Mouse (Mus musculus): ENCODE measurements around the gene Paqr7. TPM values are rescaled to one million over a fixed set of nuclear protein-coding genes. Genes with fewer than 3 reads are reported as not detected.
A peak's percentile ranks its signal among the peaks of the same experiment; 100 is the strongest.

The Paqr7 gene
- polyA plus RNA-seq, 1 experiment = 42.7 TPM

DNA sequence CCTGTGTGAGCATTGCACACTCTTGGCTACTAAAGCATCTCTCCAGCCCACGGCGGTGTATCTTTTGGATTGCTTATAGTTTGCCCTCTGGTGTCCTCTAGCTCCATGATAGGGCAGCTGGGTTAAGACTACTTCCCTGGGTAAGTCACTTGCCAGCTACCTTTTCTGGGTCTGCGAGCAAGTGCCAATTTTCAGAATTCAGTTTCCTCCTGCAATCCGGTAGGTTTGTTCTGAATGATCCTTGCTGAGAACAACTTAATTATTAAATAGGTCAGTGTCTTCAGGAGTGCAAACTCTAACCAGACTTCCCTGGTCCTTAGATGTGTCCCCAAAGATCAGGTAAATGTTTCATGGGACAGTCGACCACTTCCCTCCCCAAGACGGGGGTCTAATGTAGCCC lies 4.6 kb downstream of the Paqr7 start:
- DNase-seq (ENCODE audit: low spot score) = no peak

DNA sequence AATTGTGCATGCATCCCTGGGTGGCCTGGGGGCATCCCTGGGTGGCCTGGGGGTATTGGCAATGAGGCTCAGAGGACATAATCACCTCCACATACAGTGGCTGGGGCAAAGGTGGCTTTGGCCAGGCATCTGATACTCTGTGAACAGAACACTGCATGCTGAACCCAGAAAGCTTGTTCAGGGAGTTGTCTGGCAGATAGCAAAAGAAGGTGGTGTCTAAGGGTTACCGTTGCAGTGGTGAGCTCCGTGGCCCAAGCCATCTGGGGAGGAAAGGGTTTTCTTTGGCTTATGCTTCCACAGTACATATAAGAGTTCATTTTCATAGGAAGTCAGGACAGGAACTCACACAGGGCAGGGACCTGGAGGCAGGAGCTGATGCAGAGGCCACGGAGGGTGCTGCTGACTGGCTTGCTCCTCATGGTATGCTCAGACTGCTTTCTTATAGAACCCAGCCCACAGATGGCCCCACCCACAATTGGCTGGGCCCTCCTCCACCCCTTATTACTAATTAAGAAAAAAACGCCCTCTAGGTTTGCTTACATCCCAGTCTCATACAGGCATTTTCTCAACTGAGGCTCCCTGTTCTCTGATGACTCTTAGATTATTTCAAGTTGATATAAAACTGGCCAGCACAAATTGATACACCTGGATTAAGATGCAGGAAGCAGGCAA lies 7.3 kb downstream of the Paqr7 start:
- no peak for DNase-seq (ENCODE audit: low spot score)

DNA sequence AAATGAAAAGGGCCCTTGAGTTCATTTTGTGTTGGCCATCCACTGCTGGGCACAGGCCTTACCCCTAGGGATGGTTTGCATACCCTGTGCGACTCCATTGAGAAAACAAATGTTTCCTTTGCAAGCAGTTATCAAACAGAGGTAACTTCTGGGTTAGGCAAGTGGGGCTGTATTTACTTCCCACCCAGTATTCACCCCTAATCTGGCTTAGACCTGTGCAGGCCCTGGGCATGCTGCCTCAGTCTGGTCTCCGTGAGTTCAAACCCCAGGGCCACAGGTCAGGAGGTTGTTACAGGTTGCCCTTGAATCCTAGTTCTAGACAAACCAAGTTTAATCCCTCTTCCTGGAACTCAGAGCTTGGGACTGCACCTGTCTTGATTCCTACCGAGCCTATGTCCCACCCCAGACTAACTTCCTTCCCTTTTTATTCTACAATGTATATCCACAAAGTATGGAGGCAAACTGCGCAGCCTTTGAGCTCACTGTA lies 8.8 kb downstream of the Paqr7 start:
- no peak for DNase-seq (ENCODE audit: low spot score)

DNA sequence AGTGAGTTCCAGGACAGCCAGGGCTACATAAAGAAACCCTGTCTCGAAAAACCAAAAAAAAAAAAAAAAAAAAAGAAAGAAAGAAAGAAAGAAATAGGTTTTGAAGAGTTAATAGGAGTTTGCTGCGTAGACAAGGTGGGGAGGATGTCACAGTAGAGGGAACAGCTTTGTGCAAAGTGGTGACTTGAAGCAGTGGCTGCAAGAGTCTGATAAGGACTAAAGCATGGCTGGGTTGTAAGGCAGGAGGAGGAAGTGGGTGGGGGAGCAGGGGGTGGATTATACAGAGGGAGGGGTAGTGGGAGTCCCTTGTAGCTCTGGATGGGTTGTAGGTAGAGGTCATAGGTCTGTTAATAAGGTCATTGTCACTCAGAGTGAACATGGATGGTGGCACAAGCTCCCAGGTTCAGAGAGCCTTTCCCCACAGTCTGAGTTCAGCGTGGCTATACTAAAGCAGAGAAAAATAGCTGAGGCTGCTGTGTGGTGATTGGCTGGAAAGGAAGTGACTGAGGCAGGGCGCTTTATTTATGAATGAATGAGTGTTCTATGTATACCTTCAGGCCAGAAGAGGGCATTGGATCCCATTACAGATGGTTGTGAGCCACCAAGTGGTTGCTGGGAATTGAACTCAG lies 9.6 kb downstream of the Paqr7 start:
- DNase-seq (ENCODE audit: low spot score) = no peak

DNA sequence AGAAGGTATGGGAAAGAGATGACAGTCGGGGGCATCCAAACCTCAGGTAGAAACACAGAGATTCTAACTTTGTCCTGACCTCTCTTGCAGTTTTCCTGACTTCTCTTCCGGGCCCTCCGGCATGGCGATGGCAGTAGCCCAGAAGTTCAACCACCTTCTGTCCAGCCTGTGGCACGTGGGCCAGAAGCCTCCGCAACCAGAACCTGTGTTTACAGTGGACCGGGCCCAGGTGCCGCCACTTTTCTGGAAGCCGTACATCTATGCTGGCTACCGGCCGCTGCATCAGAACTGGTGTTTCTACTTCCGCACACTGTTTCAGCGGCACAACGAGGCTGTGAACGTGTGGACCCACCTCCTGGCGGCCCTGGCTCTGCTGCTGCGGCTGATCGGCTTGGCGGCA lies 10.2 kb downstream of the Paqr7 start:
- no peak for DNase-seq (ENCODE audit: low spot score)

DNA sequence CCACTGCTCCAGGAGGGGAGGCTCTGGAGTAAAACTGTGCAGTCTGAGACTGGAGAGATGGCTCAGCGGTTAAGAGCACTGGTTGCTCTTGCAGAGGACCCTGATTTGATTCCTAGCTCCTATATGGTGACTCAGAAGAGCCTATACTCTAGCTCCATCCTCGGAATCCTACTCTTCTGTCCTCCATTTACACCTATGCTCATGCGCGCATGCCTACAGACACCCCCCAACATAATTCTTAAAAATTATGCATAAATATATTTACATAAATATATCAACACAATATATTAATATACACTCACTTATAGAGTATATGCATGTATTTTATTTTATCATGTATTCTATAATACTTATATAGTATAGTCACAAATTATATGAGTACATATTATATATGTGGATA lies 13.9 kb downstream of the Paqr7 start:
- no peak for DNase-seq (ENCODE audit: low spot score)

DNA sequence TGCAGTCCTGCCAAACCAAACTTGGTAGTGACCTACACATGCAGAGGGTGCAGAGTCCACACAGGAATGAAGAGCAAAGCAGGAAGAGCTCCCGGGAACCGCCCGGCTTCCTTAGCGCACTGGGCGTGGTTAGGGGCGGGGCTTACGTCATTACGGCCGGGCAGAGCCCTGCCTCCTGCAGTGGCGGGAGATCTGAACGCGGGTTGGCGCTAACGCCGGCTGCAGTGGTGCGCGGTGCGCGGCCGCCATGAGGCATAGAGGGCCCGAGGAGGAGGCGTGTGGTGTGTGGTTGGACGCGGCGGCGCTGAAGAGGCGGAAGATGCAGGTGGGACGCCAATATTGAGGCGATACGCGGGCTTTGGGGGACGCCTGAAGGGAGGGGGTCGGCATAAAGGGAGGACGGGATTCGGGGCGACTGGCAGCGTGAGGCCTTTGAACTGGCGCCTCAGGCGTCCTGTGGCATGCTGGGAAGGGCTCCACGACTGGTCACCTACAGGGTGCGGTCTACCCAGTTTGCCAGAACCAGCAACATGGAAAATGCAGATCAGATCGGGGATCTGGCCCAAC lies 14.4 kb downstream of the Paqr7 start, which contains the start of gene Aunip:
TSS of gene Aunip (plus strand) at position 155 of the 567 bp plus-strand sequence.
- peak; percentile 63 for DNase-seq (ENCODE audit: low spot score)

DNA sequence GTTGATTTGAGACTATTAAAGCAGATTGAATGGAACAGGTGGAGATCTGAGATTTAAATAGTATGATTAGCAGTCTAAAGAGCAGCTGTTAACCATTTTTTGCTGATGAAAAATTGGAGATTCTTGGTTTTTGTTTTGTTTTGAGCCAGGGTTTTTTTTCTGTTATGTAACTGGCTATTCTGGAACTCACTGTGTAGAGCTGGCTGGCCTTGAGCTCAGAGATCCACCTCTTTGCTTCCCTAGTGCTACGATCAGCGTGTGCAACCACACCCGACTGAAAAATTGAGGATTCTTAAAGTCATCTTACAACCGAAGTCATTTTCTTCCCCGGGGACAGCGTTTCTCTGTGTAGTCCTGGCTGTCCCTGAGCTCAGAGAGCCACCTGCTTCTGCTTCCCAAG lies 15.2 kb downstream of the Paqr7 start:
- DNase-seq (ENCODE audit: low spot score) = no peak

DNA sequence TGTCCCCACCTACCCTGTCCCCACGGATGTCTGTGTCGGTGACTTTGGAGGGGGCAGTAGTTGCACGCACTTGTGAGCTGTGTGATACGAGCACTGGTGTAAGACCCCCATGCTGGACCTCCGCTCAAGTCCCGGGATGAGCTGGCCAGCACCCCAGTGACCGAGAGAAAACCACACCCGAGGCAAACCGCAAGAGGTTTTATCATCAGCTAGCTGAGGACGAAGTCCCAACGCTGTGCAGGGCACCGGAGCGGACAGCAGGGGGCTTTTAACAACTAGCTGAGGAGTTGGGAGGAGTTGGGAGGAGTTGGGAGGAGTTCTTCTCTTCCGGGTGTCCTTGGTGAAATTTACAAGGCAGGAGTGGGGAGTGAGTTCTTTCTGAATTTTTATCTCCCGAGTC lies 16.3 kb downstream of the Paqr7 start:
- DNase-seq (ENCODE audit: low spot score) = no peak

DNA sequence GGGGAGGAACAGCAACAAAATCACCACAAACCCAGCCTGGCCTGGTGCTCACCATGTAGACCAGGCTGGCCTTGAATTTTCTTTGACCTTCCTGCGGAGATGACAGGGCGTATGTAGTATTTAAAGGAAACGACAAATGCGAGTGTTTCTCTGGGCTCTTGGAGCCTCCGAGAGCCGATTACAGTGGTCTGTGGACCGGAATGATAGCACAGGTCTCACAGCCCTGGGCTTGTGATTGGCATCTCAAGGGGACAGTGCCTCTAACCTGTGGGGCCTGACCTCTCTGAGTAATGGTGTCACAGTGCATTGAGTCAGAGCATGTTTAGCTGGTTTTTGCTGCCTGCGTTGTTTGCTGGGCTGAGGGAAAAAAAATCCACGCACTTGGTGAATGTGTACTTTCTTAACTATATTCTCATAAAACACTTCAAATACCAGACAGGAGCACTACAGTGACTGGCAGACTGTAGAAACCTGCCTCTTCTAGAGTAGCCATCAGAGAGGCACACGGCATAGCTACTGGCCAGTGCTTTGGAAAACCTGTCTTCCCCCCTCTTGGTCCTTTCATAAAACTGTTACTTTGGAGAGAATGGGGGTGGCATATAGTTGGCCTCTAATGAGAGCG lies 17.9 kb downstream of the Paqr7 start:
- no peak for DNase-seq (ENCODE audit: low spot score)

DNA sequence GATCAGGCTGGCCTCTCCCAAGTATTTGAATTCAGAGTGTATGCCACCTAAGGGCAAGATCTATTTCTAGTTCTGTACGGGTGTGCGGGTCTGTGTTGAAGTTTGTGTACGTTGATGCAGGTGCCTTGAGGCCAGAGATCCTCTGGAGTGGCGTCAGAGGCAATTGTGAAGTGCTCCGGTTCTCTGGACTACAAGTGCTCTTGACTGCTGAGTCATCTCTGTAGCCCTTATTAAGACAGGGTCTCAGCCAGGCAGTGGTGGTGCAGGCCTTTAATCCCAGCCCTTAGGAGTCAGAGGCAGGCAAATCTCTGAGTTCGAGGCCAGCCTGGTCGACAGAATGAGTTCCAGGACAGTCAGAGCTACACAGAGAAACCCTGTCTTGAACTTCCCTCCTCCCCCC lies 19.1 kb downstream of the Paqr7 start:
- DNase-seq (ENCODE audit: low spot score) = no peak

DNA sequence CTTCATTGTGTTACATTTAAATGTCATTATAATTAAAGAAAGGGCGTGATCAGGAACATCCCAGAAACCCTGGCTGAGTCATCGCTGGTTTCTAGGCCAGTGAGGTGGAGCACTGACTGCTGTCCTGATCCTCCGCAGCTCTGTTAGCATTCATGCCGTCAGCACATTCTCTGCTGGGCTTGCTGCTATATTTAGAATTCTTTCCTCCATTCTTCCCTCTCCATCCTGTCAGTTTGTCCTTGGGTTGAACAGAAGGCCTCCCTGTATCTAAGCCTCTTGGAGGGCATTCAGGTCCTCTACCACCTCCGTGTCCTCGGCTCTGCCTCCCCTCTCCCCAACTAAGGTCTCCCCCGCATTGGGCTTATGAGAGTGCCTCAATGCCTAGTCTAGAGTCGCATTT lies 20.5 kb downstream of the Paqr7 start:
- DNase-seq (ENCODE audit: low spot score) = no peak

DNA sequence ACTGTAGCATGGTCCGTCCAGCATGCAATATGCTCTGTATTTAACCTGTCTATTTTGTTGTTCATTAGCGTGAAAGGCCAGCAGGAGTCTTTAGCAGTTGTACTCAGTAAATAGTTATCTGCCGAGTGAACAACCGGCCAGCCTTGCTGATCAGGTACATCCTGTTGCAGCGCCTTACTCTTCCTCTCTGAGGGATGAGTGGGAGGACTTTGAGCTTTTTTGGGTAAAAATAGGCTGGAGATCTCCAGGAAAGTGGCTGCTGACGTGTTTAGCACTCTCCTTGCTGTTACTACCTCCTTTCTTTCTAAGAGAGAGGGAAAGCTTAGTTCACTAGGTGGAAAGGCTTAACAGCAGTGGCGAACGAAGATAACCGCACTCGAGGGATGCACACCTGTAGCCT lies 21.2 kb downstream of the Paqr7 start:
- no peak for DNase-seq (ENCODE audit: low spot score)

DNA sequence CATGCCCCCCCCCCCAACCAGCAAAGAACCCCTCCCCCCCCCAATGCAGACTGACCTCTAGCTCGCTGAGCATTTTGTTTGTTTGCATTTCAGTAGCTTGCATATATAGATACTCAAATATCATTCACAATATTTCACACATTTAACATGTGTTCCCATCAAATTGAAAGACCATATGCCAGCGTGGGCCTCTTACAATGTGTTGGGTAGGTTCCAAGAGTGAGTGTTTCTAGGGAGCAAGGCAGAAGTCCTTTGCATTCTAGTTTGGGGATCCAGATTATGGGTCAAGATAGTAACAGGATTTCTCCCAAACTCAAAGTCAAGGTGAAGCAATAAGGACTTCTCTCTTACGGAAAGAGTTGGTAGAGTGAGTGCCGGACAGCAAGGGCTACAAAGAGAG lies 22.0 kb downstream of the Paqr7 start:
- DNase-seq (ENCODE audit: low spot score) = no peak

DNA sequence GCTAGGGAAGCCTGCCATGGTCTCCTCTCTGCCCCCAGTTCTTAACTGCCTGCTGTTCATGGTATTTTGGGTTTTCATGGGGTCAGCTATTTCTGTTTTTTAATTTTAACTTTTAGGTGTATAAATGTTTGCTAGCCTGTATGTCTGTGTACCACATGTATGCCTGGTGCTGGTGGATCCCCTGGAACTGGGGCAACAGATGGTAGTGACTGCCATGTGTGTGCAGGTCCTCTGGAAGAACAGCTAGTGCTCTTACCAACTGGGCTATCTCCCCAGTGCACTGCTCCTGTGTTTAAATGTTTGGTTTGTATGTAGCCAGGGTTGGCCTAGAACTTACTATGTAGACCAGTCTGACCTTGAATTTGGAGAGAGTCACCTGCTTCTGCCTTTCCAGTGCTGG lies 22.8 kb downstream of the Paqr7 start:
- DNase-seq (ENCODE audit: low spot score) = no peak

DNA sequence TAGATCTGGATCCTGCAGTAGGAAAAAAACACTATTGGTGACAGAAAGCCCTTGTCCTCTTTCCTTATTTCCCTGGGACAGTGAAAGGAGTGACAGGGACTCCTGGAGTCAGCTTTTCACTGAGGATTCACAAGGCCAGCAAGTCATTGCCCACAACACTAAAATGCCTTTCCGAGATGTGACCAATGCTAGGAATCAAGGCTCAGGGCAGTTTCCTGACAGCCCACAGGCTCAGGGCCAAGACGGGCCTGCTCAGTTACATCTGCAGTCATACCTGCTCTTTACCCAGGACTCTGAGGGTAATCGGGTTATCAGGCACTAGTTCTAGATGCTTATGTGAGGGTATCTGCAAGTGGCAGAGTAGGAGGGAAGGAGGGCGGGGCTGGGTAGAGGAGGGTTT lies 26.9 kb downstream of the Paqr7 start:
- no peak for DNase-seq (ENCODE audit: low spot score)

DNA sequence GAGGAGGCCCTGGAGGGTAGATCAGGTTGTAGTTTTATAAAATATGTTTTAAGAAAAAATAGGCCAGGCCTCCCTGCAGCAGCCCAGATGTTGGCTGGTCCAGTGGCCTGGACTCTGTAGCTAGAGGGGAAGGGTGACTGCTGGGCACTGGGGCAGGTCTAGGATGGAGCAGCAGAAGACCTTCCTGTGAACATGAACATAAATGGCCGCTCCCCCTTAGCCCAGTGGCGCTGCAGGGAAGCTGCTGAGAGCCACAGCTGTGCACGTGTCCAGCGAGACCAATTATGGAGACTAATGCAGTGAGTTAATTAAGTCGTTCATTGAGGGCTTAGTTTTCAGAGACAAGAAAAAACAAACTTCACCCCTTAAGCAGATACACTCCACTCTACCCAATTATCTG lies 29.3 kb downstream of the Paqr7 start:
- no peak for DNase-seq (ENCODE audit: low spot score)

DNA sequence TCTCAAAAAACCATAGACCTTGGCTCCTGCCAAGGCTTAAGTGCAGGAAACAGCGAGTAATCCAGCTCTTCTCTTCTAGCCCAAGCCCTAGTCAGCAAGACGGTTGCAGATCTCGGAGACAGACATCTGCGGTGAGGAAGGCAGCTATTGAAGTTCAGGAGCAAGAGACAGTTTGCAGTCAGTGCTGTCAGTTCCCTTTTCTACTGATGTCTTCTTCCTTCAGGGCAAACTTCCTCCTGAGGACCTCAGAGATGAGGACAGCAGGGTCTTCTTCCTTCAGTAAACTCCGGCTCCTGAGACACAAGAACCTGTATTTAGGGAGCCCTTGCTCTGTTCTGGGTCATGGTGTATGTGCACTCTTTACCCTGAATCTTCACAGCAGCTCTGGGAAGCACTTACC lies 29.7 kb downstream of the Paqr7 start:
- DNase-seq (ENCODE audit: low spot score) = no peak

DNA sequence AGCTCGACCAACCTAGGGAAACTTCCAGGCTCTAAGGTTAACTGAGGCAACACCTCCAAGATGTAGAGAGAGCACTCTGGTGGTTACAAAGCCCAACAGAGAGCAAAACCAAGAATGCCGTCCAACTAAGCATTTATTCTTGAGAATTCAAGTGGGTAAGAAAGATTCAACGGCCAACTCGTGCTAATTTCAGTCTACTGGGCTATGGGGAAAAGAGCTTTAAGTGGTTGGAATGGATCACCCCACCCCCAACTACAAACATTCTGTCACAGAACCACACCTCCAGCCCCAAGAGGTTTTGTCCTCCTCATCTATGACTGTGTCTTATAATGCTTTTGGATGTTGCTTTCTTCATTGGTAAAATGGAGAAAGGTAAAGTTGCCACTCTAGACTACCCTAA lies 36.4 kb downstream of the Paqr7 start:
- DNase-seq (ENCODE audit: low spot score) = no peak

DNA sequence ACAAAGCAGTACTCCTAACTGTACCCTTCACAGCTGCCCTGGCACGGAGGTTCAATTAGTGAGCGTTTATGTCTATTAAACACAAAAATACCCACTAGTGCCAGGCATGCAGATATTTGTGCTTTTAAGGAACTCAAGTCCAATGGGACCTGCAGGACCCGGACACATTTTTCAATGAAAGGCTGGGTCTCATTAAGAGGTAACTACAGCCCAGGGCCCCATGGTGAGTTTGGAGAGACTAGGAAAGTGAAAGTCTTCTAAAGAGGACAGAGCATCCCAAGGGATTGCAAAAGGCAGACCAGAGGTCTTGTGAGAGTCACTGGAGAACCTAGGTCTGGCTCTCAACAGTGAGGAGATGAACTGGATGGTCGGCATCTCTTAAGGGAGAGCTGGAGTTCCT lies 36.9 kb downstream of the Paqr7 start:
- no peak for DNase-seq (ENCODE audit: low spot score)

DNA sequence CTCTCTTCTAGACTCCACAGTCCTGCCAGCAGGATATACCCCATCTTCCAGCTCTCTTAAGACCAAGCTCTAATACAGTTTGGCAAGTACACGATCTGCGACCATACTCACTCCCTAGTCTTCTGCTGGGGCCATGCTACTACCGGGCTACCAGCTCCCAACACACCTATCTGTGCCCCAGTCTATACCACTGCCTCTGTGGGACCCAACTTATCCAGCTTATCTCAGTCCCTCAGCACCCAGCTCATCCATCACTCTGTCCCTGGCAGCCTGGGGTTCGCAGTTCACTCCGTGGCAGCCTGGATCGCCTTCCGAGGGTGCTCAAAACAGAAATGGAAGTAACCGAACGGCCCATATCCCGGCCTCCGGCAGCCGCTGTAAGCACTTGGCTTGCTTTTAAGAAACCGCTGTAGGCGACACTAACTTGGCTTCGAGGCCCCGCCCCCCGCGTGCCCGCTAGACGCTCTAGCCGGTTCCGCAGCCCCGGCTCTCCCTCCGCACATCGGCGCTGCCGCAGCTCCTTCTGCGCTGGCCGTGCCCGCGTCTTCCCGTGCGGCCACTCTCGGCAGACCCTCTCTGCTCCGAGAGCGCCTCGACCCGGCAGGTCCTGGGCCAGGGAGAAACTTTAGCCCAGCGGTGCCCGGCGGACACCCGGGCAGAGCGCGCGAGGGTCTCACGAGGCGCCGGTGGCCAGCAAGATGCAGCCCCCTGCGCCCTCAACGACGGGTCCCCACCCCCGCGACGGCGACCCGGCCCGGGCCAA lies 37.8 kb downstream of the Paqr7 start:
- DNase-seq (ENCODE audit: low spot score) = peak; percentile 63
